Mouse (Mus musculus) hindbrain, embryonic 14.5 days (tissue): Measurements from ENCODE around the gene Lrrc57. TPM values are rescaled to one million over a fixed set of nuclear protein-coding genes. Genes with fewer than 3 reads are reported as not detected.

Experiments
- ATAC-seq: fragments of 200-750 bp; cut with Nextera tagmentation; 2 replicates; pipeline ENCODE4 v1.8.0; 2017; ENCODE audit warnings: moderate number of reproducible peaks, mild to moderate bottlenecking, moderate TSS enrichment, moderate library complexity; ENCODE audit not compliant: low FRiP score
- DNase-seq: peaks from one replicate; pipeline ENCODE4 v3.0.0-alpha.2; 2015; ENCODE audit warnings: low spot score
- H3K27ac ChIP-seq: fragments of 300-500 bp; sonication (generic); 2 replicates; pipeline ENCODE4 v1.5.1; 2014; ENCODE audit warnings: mild to moderate bottlenecking, moderate library complexity
- H3K27me3 ChIP-seq: fragments of 300-500 bp; sonication (generic); 2 replicates; pipeline ENCODE4 v1.6.1; 2014; ENCODE audit warnings: mild to moderate bottlenecking, low read length, mixed read lengths; ENCODE audit not compliant: control insufficient read depth, insufficient read depth
- H3K36me3 ChIP-seq: fragments of 300-500 bp; sonication (generic); replicated peaks from 2 replicates; pipeline ENCODE4 v1.6.1; 2014; ENCODE audit not compliant: control insufficient read depth, insufficient read depth
- H3K4me1 ChIP-seq: fragments of 300-500 bp; sonication (generic); replicated peaks from 2 replicates; pipeline ENCODE4 v1.6.1; 2014; ENCODE audit warnings: antibody characterized with exemption, low read length, mixed read lengths; ENCODE audit not compliant: control insufficient read depth, insufficient read depth
- H3K4me2 ChIP-seq: fragments of 300-500 bp; sonication (generic); replicated peaks from 2 replicates; pipeline ENCODE4 v1.6.1; 2014; ENCODE audit warnings: mild to moderate bottlenecking, moderate library complexity
- H3K4me3 ChIP-seq: fragments of 300-500 bp; sonication (generic); replicated peaks from 2 replicates; pipeline ENCODE4 v1.5.1; 2014; ENCODE audit warnings: mild to moderate bottlenecking, low read length
- H3K9ac ChIP-seq: fragments of 300-500 bp; sonication (generic); 2 replicates; pipeline ENCODE4 v1.6.1; 2014
- H3K9me3 ChIP-seq: fragments of 300-500 bp; sonication (generic); 2 replicates; pipeline ENCODE4 v1.6.1; 2016; ENCODE audit warnings: low read length; ENCODE audit not compliant: control insufficient read depth
- WGBS: fragments of 180-500 bp; shearing (Covaris S2); extraction: QIAGEN DNeasy Blood & Tissue Kit; methylation state at CpG from one replicate; pipeline ENCODE4 v1.1.7; 2014; 5-methylcytosine and 5-hydroxymethylcytosine counted together
- polyA plus RNA-seq: library from polyadenylated mRNA; unstranded; fragments of >200 nt; fragmentation: Nextera tagmentation; extraction: Ambion mirVana; gene quantifications from 2 replicates; pipeline ENCODE4 v1.2.1, GENCODE M21; 2014

Gene Lrrc57
- polyA plus RNA-seq, 1 experiment from 2014 or later = 30.8 TPM

DNA sequence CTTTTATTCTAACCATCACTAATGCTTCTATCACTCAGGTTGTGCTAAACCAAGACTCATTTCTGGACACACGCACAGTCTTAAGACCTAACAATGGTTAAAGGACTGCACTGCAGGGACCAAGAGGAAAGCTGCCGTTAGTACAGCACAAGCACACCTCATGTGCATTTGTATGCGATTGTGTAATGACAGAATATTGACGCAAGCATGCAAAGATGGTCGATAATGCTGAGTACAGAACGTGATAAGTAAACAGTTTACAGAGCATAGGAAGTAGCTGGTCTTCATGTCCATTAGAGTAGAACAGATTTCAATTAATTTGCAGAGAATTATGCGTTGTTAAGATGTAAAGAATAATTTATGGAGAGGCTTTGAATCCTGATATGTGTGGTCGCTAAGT is 31.5 kb upstream of the Lrrc57 start:
- 93% methylated on average over 8 of the region's 8 CpGs for WGBS
- Histone ChIP-seq H3K4me2 (no peak overlapping the region), H3K9ac (no peak overlapping the region), H3K9me3 (no peaks in the 10 kb centered on the region), H3K4me3 (no peak overlapping the region), H3K27me3 (no peaks in the 10 kb centered on the region), H3K27ac (no peak overlapping the region), H3K4me1 (no peaks in the 10 kb centered on the region), H3K36me3 (0 out of 2 replicates have a peak, but pooled peaks cover 6% of the 10 kb centered on the region)
- DNase-seq (no peak), ATAC-seq (no peak)

DNA sequence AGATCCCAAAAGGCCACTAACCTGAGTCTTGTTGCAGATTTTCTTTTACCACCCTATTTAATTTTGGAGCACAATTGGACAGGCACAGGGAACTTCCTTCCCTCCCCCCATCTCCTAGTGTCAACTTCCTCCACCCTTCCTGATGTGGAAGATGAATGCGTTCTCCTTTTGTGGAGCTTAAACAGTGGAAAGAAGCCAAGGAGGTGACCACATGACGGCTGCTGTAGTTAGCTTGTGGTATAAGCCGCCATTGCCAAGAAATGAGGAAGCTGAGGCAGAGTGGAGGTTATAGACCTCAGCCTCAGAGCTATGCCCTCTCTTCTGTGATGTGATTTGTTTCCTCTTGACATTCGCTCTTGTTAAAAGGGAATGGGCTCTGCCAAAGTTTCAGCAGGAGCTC is 22.6 kb upstream of the Lrrc57 start:
- no peak overlapping the region for H3K27ac ChIP-seq
- WGBS = 79% methylated on average over 4 of the region's 4 CpGs

DNA sequence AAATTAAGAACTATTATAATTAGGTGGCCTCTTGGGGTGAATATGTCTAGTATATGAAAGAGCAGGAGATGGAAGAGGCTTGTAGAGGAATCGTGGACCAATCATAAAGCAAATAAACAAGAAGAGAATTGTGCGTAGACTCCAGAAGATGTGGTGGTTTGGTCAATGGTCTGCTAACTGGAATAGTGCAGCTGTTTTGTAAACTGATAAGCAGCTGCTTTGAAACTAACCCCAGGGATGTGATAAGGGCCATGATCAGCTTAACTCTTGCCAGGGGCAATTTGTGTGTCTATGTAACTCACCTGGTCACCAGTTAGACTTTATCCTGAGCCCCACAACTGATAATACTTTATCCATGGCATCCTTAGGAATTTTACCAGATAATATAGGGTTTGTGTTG is 22.2 kb upstream of the Lrrc57 start:
- H3K4me1 ChIP-seq = peaks cover 6% of the 10 kb centered on the region
- 88% methylated on average over 2 of the region's 2 CpGs for WGBS
- H3K27ac ChIP-seq = no peak overlapping the region
- H3K9ac ChIP-seq = no peak overlapping the region
- H3K9me3 ChIP-seq = no peaks in the 10 kb centered on the region
- no peak overlapping the region for H3K4me2 ChIP-seq
- ATAC-seq = no peak
- H3K4me3 ChIP-seq = no peak overlapping the region
- H3K36me3 ChIP-seq = peaks cover 13% of the 10 kb centered on the region; the same call in 1 of the 2 replicates
- H3K27me3 ChIP-seq = no peaks in the 10 kb centered on the region
- no peak for DNase-seq

More for the DNA sequence above, 22.6 kb upstream of the Lrrc57 start:
- H3K36me3 ChIP-seq = peaks cover 13% of the 10 kb centered on the region; the same call in 1 of the 2 replicates
- H3K9ac ChIP-seq = no peak overlapping the region
- ATAC-seq = no peak
- peaks cover 6% of the 10 kb centered on the region for H3K4me1 ChIP-seq
- no peak overlapping the region for H3K4me3 ChIP-seq
- no peak for DNase-seq
- no peaks in the 10 kb centered on the region for H3K9me3 ChIP-seq
- H3K27me3 ChIP-seq = no peaks in the 10 kb centered on the region
- H3K4me2 ChIP-seq = no peak overlapping the region

DNA sequence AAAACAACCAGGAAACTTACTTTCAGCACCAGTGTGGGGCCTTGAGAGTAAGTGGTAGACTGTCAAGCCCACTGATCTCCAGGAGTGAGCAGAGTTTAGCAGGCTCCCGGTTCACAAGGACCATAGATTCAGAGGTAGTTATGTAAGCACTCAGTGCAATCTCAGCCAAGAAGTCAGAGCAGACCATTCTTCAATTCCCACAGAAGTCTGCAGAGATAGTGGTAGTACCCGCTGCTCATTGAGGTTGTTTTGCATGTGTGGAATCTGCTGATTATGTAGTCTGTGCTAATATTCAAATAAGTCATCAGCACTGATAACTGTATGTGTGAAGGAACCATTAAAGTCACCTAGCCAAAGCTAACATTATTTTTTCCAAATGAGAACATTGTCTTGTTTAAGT is 21.3 kb upstream of the Lrrc57 start:
- 66% methylated on average over 2 of the region's 2 CpGs for WGBS
- Histone ChIP-seq H3K9me3 (no peaks in the 10 kb centered on the region), H3K4me2 (no peak overlapping the region), H3K9ac (no peak overlapping the region), H3K36me3 (peaks cover 13% of the 10 kb centered on the region; the same call in 1 of the 2 replicates), H3K4me1 (peaks cover 6% of the 10 kb centered on the region), H3K27ac (no peak overlapping the region), H3K4me3 (no peak overlapping the region), H3K27me3 (no peaks in the 10 kb centered on the region)
- DNase-seq (no peak), ATAC-seq (no peak)

DNA sequence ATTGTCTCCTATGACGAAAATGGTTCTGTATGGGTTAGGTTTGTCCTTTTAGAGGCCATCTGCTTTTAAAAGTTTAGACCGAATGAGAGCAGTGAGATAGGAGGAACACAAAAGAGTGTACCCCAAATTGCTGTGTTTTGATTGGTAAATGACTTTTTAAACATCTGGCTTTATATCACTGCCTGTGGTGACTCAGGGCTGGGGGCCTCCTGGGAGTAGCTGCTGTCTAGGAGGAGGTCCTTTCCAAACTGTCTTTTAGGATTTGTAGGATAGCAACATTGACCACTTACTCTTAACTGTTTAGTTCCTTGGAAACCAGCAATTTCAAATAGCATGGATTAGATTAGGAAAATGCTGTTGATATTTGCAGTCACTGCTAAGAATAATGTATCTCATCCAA is 20.9 kb upstream of the Lrrc57 start:
- ATAC-seq (no peak), DNase-seq (no peak)
- no peaks in the 10 kb centered on the region for H3K27me3 ChIP-seq
- 76% methylated on average over 2 of the region's 2 CpGs for WGBS
- H3K9me3 ChIP-seq = no peaks in the 10 kb centered on the region
- no peak overlapping the region for H3K27ac ChIP-seq
- H3K9ac ChIP-seq = no peak overlapping the region
- peaks cover 13% of the 10 kb centered on the region; the same call in 1 of the 2 replicates for H3K36me3 ChIP-seq
- no peak overlapping the region for H3K4me3 ChIP-seq
- peaks cover 6% of the 10 kb centered on the region for H3K4me1 ChIP-seq
- peak overlapping the region; percentile 63 for H3K4me2 ChIP-seq

DNA sequence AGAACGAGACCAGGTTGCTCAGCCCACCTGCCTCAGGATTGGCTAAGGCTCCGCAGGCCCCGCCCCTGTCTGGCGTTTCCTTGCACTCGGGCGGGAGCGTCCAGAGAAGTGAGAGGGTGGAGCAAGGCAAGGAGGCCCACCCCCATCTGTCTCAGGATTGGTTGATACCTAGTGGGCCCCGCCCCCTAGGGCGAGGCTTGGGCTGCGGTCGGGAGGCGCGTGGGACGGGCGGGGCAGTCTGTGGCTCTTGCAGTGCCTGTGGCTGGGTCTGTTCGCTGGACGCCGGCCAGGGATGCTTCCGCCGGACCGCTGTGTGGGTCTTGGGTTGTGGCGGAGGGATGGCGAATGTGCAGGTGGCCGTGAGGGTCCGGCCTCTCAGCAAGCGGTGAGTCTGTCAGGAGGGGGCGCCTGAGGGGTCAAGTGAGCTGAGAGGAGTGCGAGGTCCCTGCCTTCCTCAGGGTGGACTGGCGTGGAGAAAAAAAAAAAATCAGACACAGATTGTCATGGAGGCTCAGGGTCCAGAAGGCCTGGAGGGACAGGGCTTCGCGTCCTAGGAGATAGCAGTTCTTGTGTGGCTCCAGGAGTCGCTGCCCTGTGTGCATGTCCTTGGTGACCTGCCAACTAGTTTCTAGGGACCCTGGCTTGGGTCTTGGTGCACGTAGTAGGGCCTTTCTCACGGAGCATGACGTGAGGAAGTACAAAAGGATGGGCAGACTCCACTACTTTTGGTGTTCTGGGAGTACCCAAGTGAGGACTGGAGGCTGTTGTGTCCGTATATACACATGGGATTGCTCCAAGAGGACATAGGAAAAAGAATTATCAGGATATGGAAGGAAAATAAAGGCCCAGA is 19.8 kb upstream of the Lrrc57 start, which contains the start of gene Stard9:
Gene Stard9, plus strand, starts transcription at position 236 of the 850 bp plus-strand sequence.
- Histone ChIP-seq H3K27ac (peak within 1 kb of the TSS; percentile 60), H3K4me1 (peaks cover 6% of the 10 kb centered on the region), H3K4me3 (peak within 1 kb of the TSS; percentile 53), H3K27me3 (no peaks in the 10 kb centered on the region), H3K4me2 (peak within 1 kb of the TSS; percentile 63), H3K36me3 (peaks cover 8% of the 10 kb centered on the region; the same call in 1 of the 2 replicates), H3K9ac (peak within 1 kb of the TSS; percentile 63), H3K9me3 (no peaks in the 10 kb centered on the region)
- 2% methylated on average over 36 of the region's 36 CpGs for whole genome bisulfite sequencing
- peak; percentile 97 for DNase-seq
- peak; percentile 100 for ATAC-seq

DNA sequence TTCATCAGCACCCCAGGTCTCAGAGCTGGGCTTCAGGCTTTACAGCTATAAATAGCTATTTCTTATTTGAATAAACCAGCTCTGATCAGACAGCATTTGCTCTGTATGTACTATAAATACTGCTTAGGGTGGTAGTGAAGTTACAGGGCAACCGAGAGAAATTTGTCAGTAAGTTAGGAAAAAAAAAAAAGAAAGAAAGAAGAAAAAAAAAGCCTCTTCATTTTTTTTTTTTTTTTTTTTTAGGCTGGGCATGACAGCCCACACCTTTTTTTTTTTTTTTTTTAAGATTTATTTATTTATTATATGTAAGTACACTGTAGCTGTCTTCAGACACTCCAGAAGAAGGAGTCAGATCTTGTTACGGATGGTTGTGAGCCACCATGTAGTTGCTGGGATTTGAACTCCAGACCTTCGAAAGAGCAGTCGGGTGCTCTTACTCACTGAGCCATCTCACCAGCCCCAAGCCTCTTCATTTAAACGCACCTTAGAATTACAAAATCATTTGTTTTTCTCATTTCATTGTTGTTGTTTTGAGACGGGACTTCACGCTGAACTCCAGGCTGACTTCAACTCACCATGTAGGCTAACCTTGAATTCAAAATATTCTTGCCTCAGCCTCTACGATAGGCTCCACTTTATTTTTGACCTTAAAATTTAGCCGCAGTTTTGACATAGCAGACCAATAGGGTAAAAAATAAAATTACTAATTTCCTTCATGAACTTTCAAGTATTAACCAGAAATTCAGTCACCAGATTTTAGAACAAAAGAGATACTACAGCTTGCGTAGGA is 19.0 kb upstream of the Lrrc57 start:
- Histone ChIP-seq H3K27ac (peak overlapping the region; percentile 60), H3K9me3 (no peaks in the 10 kb centered on the region), H3K4me3 (peak overlapping the region; percentile 53), H3K4me1 (peaks cover 6% of the 10 kb centered on the region), H3K9ac (peak overlapping the region; percentile 42), H3K4me2 (peak overlapping the region; percentile 44), H3K36me3 (peaks cover 8% of the 10 kb centered on the region; the same call in 1 of the 2 replicates), H3K27me3 (no peaks in the 10 kb centered on the region)
- WGBS = 32% methylated on average over 10 of the region's 10 CpGs
- DNase-seq (no peak), ATAC-seq (peak; percentile 32; the same call in 1 of the 2 replicates)

DNA sequence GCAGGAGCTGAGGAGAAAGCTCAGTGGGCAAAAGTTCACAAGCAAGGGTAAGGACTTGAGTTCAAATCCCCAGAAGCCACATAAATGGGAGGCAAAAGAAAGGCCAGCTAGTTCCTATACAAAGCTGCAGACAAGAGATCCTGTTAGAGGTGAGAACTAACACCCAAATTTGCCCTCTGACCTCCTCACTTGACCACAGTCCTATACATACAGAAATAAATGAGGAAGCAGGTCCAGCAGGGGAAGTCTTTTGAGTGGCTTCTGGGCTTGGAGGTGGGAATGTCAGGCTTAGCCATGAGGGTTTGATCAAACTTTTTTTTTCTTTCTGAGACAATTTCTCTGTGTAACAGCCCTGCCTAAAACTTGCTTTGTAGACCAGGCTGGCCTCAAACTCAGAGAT is 13.6 kb upstream of the Lrrc57 start:
- H3K27ac ChIP-seq = no peak overlapping the region
- H3K27me3 ChIP-seq = no peaks in the 10 kb centered on the region

DNA sequence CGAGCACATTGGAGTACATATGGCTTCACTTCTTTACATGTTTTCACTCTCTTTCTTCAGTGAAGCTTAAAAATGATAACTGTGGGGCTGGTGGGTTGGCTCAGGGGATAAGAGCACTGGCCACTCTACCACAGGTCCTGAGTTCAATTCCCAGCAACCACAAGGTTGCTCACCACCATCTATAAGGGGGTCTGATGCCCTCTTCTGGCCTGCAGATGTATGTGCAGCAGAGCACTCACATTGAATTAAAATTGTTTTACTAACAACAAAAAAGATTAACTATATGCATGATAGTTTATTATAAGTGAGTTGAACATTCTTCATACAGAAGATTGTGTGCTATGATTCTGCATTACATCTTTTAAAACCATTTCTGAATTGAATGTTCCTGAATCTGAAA is 10.2 kb upstream of the Lrrc57 start:
- ATAC-seq = no peak
- Histone ChIP-seq H3K36me3 (peaks cover 50% of the 10 kb centered on the region), H3K9me3 (no peaks in the 10 kb centered on the region), H3K27me3 (no peaks in the 10 kb centered on the region), H3K4me3 (no peak overlapping the region), H3K4me2 (no peak overlapping the region), H3K9ac (no peak overlapping the region), H3K27ac (no peak overlapping the region), H3K4me1 (no peaks in the 10 kb centered on the region)
- WGBS = 100% methylated on average over 1 of the region's 1 CpGs
- no peak for DNase-seq

More for the DNA sequence above, 13.6 kb upstream of the Lrrc57 start:
- no peak for ATAC-seq
- Histone ChIP-seq H3K36me3 (peaks cover 21% of the 10 kb centered on the region), H3K4me1 (no peaks in the 10 kb centered on the region), H3K9ac (no peak overlapping the region), H3K4me2 (no peak overlapping the region), H3K9me3 (no peaks in the 10 kb centered on the region), H3K4me3 (no peak overlapping the region)
- DNase-seq = no peak
